Comparison of ENCODE assay signal across 27 mouse cellular contexts in genomic region chrX:10517756-10518155, GRCm38 (mm10). TPM values are rescaled to one million over a fixed set of nuclear protein-coding genes. Genes with fewer than 3 reads are reported as not detected.
DNase-seq lines count a peak whose midpoint lies in the region; ATAC-seq and TF ChIP-seq lines count a peak whose summit lies in the region.
"Had no signal": no experiment of that assay in that cellular context is flagged by ENCODE, and none has a peak within 500 bp of the region (broad histone marks: within the 10 kb centered on the region; RNA-seq: fewer than 3 reads in every experiment).

No protein-coding gene starts in this region.

- H3K4me3 ChIP-seq in hindbrain, embryonic 13.5 days, result no peak overlapping the region
- no peak overlapping the region for H3K4me3 ChIP-seq in hindbrain, embryonic 11.5 days (ENCODE audit: low read depth, low read length)
- H3K4me3 ChIP-seq in midbrain, postnatal 0 days (ENCODE audit: low read depth, low read length), result no peak overlapping the region
- no peak overlapping the region for H3K4me3 ChIP-seq in midbrain, embryonic 16.5 days (ENCODE audit: low read depth, low read length)
- H3K4me3 ChIP-seq in forebrain, embryonic 15.5 days, result no peak overlapping the region
- H3K4me3 ChIP-seq: embryonic facial prominence, embryonic 15.5 days; heart, embryonic 12.5 days; limb, embryonic 15.5 days; liver, embryonic 15.5 days; lung, embryonic 15.5 days; myocyte; neural tube, embryonic 15.5 days had no signal

- peak overlapping the region; percentile 52 for H3K27ac ChIP-seq in hindbrain, embryonic 13.5 days
- no peak overlapping the region for H3K27ac ChIP-seq in hindbrain, embryonic 11.5 days (ENCODE audit: low read depth, low read length)
- no peak overlapping the region for H3K27ac ChIP-seq in midbrain, postnatal 0 days (ENCODE audit: low read depth, low read length)
- H3K27ac ChIP-seq in midbrain, embryonic 16.5 days (ENCODE audit: low read length), result no peak overlapping the region
- H3K27ac ChIP-seq in forebrain, embryonic 15.5 days (replicated peaks), result peak overlapping the region; percentile 23; the same call in 1 of the 2 replicates
- H3K27ac ChIP-seq: embryonic facial prominence, embryonic 15.5 days; limb, embryonic 15.5 days; liver, embryonic 15.5 days; lung, embryonic 15.5 days; neural tube, embryonic 15.5 days had no signal

- no peaks in the 10 kb centered on the region for H3K27me3 ChIP-seq in hindbrain, embryonic 13.5 days
- H3K27me3 ChIP-seq in hindbrain, embryonic 11.5 days (ENCODE audit: control insufficient read depth, insufficient read depth, low read length), result no peaks in the 10 kb centered on the region
- no peaks in the 10 kb centered on the region for H3K27me3 ChIP-seq in midbrain, postnatal 0 days (ENCODE audit: insufficient read depth, low read length)
- H3K27me3 ChIP-seq in midbrain, embryonic 16.5 days (ENCODE audit: control insufficient read depth, insufficient read depth, low read depth, low read length), result no peaks in the 10 kb centered on the region
- no peaks in the 10 kb centered on the region for H3K27me3 ChIP-seq in forebrain, embryonic 15.5 days
- H3K27me3 ChIP-seq: embryonic facial prominence, embryonic 15.5 days; heart, embryonic 12.5 days; limb, embryonic 15.5 days; liver, embryonic 15.5 days; lung, embryonic 15.5 days; neural tube, embryonic 15.5 days had no signal

- no peak for TF ChIP-seq CTCF in midbrain, postnatal 0 days (IDR thresholded peaks at IDR 0.05)

- H3K4me1 ChIP-seq in hindbrain, embryonic 13.5 days (replicated peaks), result peaks cover 17% of the 10 kb centered on the region; the same call in 1 of the 2 replicates
- H3K4me1 ChIP-seq in hindbrain, embryonic 11.5 days (replicated peaks; ENCODE audit: control insufficient read depth, insufficient read depth, low read length), result no peaks in the 10 kb centered on the region
- no peaks in the 10 kb centered on the region for H3K4me1 ChIP-seq in midbrain, postnatal 0 days (ENCODE audit: insufficient read depth, low read length)
- H3K4me1 ChIP-seq in midbrain, embryonic 16.5 days (ENCODE audit: control insufficient read depth, insufficient read depth, low read length), result no peaks in the 10 kb centered on the region; the same call in 1 of the 2 replicates
- 0 out of 2 replicates have a peak, but pooled peaks cover 2% of the 10 kb centered on the region for H3K4me1 ChIP-seq in forebrain, embryonic 15.5 days
- H3K4me1 ChIP-seq: embryonic facial prominence, embryonic 15.5 days; limb, embryonic 15.5 days; liver, embryonic 15.5 days; lung, embryonic 15.5 days; neural tube, embryonic 15.5 days had no signal

- no peaks in the 10 kb centered on the region for H3K9me3 ChIP-seq in hindbrain, embryonic 13.5 days
- H3K9me3 ChIP-seq in hindbrain, embryonic 11.5 days (ENCODE audit: control insufficient read depth, low read length), result no peaks in the 10 kb centered on the region
- H3K9me3 ChIP-seq in midbrain, postnatal 0 days (ENCODE audit: low read length), result no peaks in the 10 kb centered on the region
- H3K9me3 ChIP-seq in midbrain, embryonic 16.5 days (replicated peaks; ENCODE audit: control insufficient read depth, low read length, poor library complexity, severe bottlenecking), result no peaks in the 10 kb centered on the region
- H3K9me3 ChIP-seq in forebrain, embryonic 15.5 days, result no peaks in the 10 kb centered on the region
- H3K9me3 ChIP-seq: embryonic facial prominence, embryonic 15.5 days; heart, embryonic 12.5 days; limb, embryonic 15.5 days; liver, embryonic 15.5 days; lung, embryonic 15.5 days; neural tube, embryonic 15.5 days had no signal

- H3K4me2 ChIP-seq in hindbrain, embryonic 13.5 days, result no peak overlapping the region
- H3K4me2 ChIP-seq in hindbrain, embryonic 11.5 days (replicated peaks; ENCODE audit: low read depth, low read length), result no peak overlapping the region
- H3K4me2 ChIP-seq in midbrain, postnatal 0 days (ENCODE audit: low read depth, low read length, poor library complexity, severe bottlenecking), result no peak overlapping the region
- H3K4me2 ChIP-seq in midbrain, embryonic 16.5 days (ENCODE audit: low read length), result no peak overlapping the region
- H3K4me2 ChIP-seq in forebrain, embryonic 15.5 days (replicated peaks), result no peak overlapping the region
- H3K4me2 ChIP-seq: embryonic facial prominence, embryonic 15.5 days; heart, embryonic 12.5 days; limb, embryonic 15.5 days; liver, embryonic 15.5 days; lung, embryonic 15.5 days; neural tube, embryonic 15.5 days had no signal

- H3K36me3 ChIP-seq in hindbrain, embryonic 13.5 days, result no peaks in the 10 kb centered on the region
- no peaks in the 10 kb centered on the region for H3K36me3 ChIP-seq in hindbrain, embryonic 11.5 days (ENCODE audit: control insufficient read depth, insufficient read depth, low read length)
- H3K36me3 ChIP-seq in midbrain, postnatal 0 days (ENCODE audit: insufficient read depth, low read length), result no peaks in the 10 kb centered on the region
- H3K36me3 ChIP-seq in midbrain, embryonic 16.5 days (ENCODE audit: control insufficient read depth, insufficient read depth, low read length), result no peaks in the 10 kb centered on the region
- H3K36me3 ChIP-seq in forebrain, embryonic 15.5 days, result no peaks in the 10 kb centered on the region
- H3K36me3 ChIP-seq: embryonic facial prominence, embryonic 15.5 days; heart, embryonic 12.5 days; limb, embryonic 15.5 days; liver, embryonic 15.5 days; lung, embryonic 15.5 days; neural tube, embryonic 15.5 days had no signal

- 45% methylated on average over 4 of the region's 4 CpGs for WGBS in hindbrain, embryonic 13.5 days
- WGBS in hindbrain, embryonic 11.5 days, result 46% methylated on average over 4 of the region's 4 CpGs
- WGBS in midbrain, postnatal 0 days, result 59% methylated on average over 4 of the region's 4 CpGs
- WGBS in midbrain, embryonic 16.5 days, result 31% methylated on average over 4 of the region's 4 CpGs
- 35% methylated on average over 4 of the region's 4 CpGs for WGBS in forebrain, embryonic 15.5 days

- no peak for ATAC-seq in hindbrain, embryonic 13.5 days (ENCODE audit: low FRiP score)
- no peak for ATAC-seq in hindbrain, embryonic 11.5 days (ENCODE audit: low FRiP score)
- ATAC-seq in midbrain, postnatal 0 days (ENCODE audit: low FRiP score), result no peak
- no peak for ATAC-seq in midbrain, embryonic 16.5 days
- no peak for ATAC-seq in forebrain, embryonic 15.5 days (replicated peaks)
- no peak for ATAC-seq in inflammation-experienced regulatory T-cells, adult 6 months

- no peak for DNase-seq in hindbrain, embryonic 11.5 days (ENCODE audit: low spot score)
- DNase-seq in midbrain, postnatal 0 days (ENCODE audit: low spot score), result peak; percentile 45
- DNase-seq in retina, postnatal 7 days (ENCODE audit: low read depth, low spot score), result peak; percentile 21
- DNase-seq: adrenal gland, postnatal 14 days; cerebellum, adult 9-11 months; gastrocnemius, postnatal 25 days; heart, adult 18-20 months; heart, postnatal 36 days; kidney, postnatal 36 days; layer of hippocampus, adult 9-11 months; left cerebral cortex, postnatal 4 days; lung, postnatal 4 days; right cerebral cortex, postnatal 14 days had no signal

- no peak overlapping the region for H3K9ac ChIP-seq in hindbrain, embryonic 13.5 days
- H3K9ac ChIP-seq in hindbrain, embryonic 11.5 days (ENCODE audit: low read depth, low read length), result no peak overlapping the region
- no peak overlapping the region for H3K9ac ChIP-seq in midbrain, postnatal 0 days (replicated peaks; ENCODE audit: low read length, poor library complexity, severe bottlenecking)
- H3K9ac ChIP-seq in midbrain, embryonic 16.5 days (ENCODE audit: low read depth, low read length), result no peak overlapping the region
- H3K9ac ChIP-seq in forebrain, embryonic 15.5 days (replicated peaks), result no peak overlapping the region
- H3K9ac ChIP-seq: embryonic facial prominence, embryonic 15.5 days; heart, embryonic 12.5 days; limb, embryonic 15.5 days; liver, embryonic 15.5 days; lung, embryonic 15.5 days; neural tube, embryonic 15.5 days had no signal

RNA-seq across cellular contexts. Expression of gene Tspan7, which starts 32.8 kb away (rescaled TPM):
- polyA plus RNA-seq in hindbrain, embryonic 13.5 days (2015; fragmentation: Nextera tagmentation; extraction: Ambion mirVana), result 250 and 257 TPM in 2 replicates
- 74.4 and 80.9 TPM in 2 replicates for polyA plus RNA-seq in hindbrain, embryonic 11.5 days (2014; fragmentation: Nextera tagmentation; extraction: Ambion mirVana)
- total RNA-seq in midbrain, postnatal 0 days (2014; rRNA removed), result 318 and 333 TPM in 2 replicates
- polyA plus RNA-seq in midbrain, postnatal 0 days (2015; fragmentation: Nextera tagmentation; extraction: Ambion mirVana), result 724 and 778 TPM in 2 replicates
- 471 and 549 TPM in 2 replicates for polyA plus RNA-seq in midbrain, embryonic 16.5 days (2015; fragmentation: Nextera tagmentation; extraction: Ambion mirVana)
- 268 and 294 TPM in 2 replicates for polyA plus RNA-seq in forebrain, embryonic 15.5 days (2015; fragmentation: Nextera tagmentation; extraction: Ambion mirVana)
- not detected for polyA plus RNA-seq in inflammation-experienced regulatory T-cells, adult 6 months (2017; shearing (Covaris generic))
- total RNA-seq: common myeloid progenitor, adult 5-6 weeks; megakaryocyte-erythroid progenitor cell, adult 5-6 weeks; MEL had no signal

Comparison
In these comparisons a context has a peak if more than half of its experiments do, and no peak if none do; other contexts are left out.
1. H3K27ac ChIP-seq: peak in hindbrain, embryonic 13.5 days (single experiment) and forebrain, embryonic 15.5 days (single experiment); none in hindbrain, embryonic 11.5 days (single experiment), midbrain, postnatal 0 days (single experiment) and midbrain, embryonic 16.5 days (single experiment).
2. RNA of gene Tspan7, which starts 32.8 kb away (polyA plus RNA-seq): 724 to 778 TPM in midbrain, postnatal 0 days, 471 to 549 TPM in midbrain, embryonic 16.5 days, 268 to 294 TPM in forebrain, embryonic 15.5 days, 250 to 257 TPM in hindbrain, embryonic 13.5 days and 74.4 to 80.9 TPM in hindbrain, embryonic 11.5 days; not detected in inflammation-experienced regulatory T-cells, adult 6 months; every median in the first group is over 10 times any median in the second.